8 mouse cellular contexts compared by ENCODE assay signal in genomic region chr4:43875160-43875918, GRCm38 (mm10). TPM values are rescaled to one million over a fixed set of nuclear protein-coding genes. Genes with fewer than 3 reads are reported as not detected.
DNase-seq lines count a peak whose midpoint lies in the region; ATAC-seq and TF ChIP-seq lines count a peak whose summit lies in the region.

Reck (plus strand) TSS chr4:43875530.

- peak within 1 kb of the TSS; percentile 72 for H3K9ac ChIP-seq in embryonic facial prominence, embryonic 14.5 days (ENCODE audit: low read depth, low read length)
- peak within 1 kb of the TSS; percentile 75 for H3K9ac ChIP-seq in limb, embryonic 14.5 days (ENCODE audit: low read depth, low read length, severe bottlenecking)
- peak within 1 kb of the TSS; percentile 81 for H3K9ac ChIP-seq in midbrain, embryonic 16.5 days (ENCODE audit: low read depth, low read length)

- no peaks in the 10 kb centered on the region for H3K9me3 ChIP-seq in embryonic facial prominence, embryonic 14.5 days (ENCODE audit: control insufficient read depth, low read length)
- no peaks in the 10 kb centered on the region for H3K9me3 ChIP-seq in limb, embryonic 14.5 days (ENCODE audit: control insufficient read depth, low read length)
- no peaks in the 10 kb centered on the region for H3K9me3 ChIP-seq in midbrain, embryonic 16.5 days (replicated peaks; ENCODE audit: control insufficient read depth, low read length, poor library complexity, severe bottlenecking)

- H3K27me3 ChIP-seq in embryonic facial prominence, embryonic 14.5 days (replicated peaks; ENCODE audit: control insufficient read depth, insufficient read depth, low read length): no peaks in the 10 kb centered on the region
- no peaks in the 10 kb centered on the region for H3K27me3 ChIP-seq in limb, embryonic 14.5 days (ENCODE audit: control insufficient read depth, insufficient read depth, low read length)
- H3K27me3 ChIP-seq in midbrain, embryonic 16.5 days (ENCODE audit: control insufficient read depth, insufficient read depth, low read depth, low read length): no peaks in the 10 kb centered on the region

- 0 out of 2 replicates have a peak within 1 kb of the TSS, but pooled peaks have one; percentile 4 for H3K27ac ChIP-seq in embryonic facial prominence, embryonic 14.5 days (replicated peaks; ENCODE audit: low read depth, low read length)
- H3K27ac ChIP-seq in limb, embryonic 14.5 days (replicated peaks; ENCODE audit: low read depth, low read length): peak within 1 kb of the TSS; percentile 26
- H3K27ac ChIP-seq in midbrain, embryonic 16.5 days (ENCODE audit: low read length): peak within 1 kb of the TSS; percentile 60

- H3K4me1 ChIP-seq in embryonic facial prominence, embryonic 14.5 days (ENCODE audit: control insufficient read depth, insufficient read depth, low read length): peaks cover 17% of the 10 kb centered on the region
- H3K4me1 ChIP-seq in limb, embryonic 14.5 days (ENCODE audit: control insufficient read depth, insufficient read depth, low read length): peaks cover 19% of the 10 kb centered on the region; the same call in 1 of the 2 replicates
- peaks cover 20% of the 10 kb centered on the region for H3K4me1 ChIP-seq in midbrain, embryonic 16.5 days (ENCODE audit: control insufficient read depth, insufficient read depth, low read length)

- TF ChIP-seq POLR2A in limb, embryonic 14.5 days (IDR thresholded peaks at IDR 0.05; ENCODE audit: borderline replicate concordance, extremely low read depth, insufficient read depth, insufficient read length): peak; percentile 50; the same call in 1 of the 2 replicates

- peak within 1 kb of the TSS; percentile 67 for H3K4me3 ChIP-seq in embryonic facial prominence, embryonic 14.5 days (ENCODE audit: low read depth, low read length)
- peak within 1 kb of the TSS; percentile 89 for H3K4me3 ChIP-seq in limb, embryonic 14.5 days (replicated peaks; ENCODE audit: low read length)
- peak within 1 kb of the TSS; percentile 91 for H3K4me3 ChIP-seq in midbrain, embryonic 16.5 days (ENCODE audit: low read depth, low read length)

- DNase-seq in 3T3-L1 (ENCODE audit: low read depth, low spot score): peak; percentile 76
- peak; percentile 74 to 79 for DNase-seq in adrenal gland, postnatal 4 days (ENCODE audit: low spot score in 2 of 2)
- DNase-seq in embryonic facial prominence, embryonic 14.5 days (ENCODE audit: low spot score): peak; percentile 92
- peak; percentile 68 for DNase-seq in heart, adult 8-10 months (ENCODE audit: low spot score)
- peak; percentile 62 to 78 for DNase-seq in kidney, adult 8-10 months
- peak; percentile 88 for DNase-seq in limb, embryonic 14.5 days (ENCODE audit: low spot score)
- peak; percentile 49 to 64 for DNase-seq in spleen, postnatal 14 days (ENCODE audit: low spot score in 2 of 2)

- WGBS in embryonic facial prominence, embryonic 14.5 days: 2% methylated on average over 15 of the region's 73 CpGs
- under 1% methylated on average over 54 of the region's 73 CpGs for WGBS in limb, embryonic 14.5 days
- WGBS in midbrain, embryonic 16.5 days: under 1% methylated on average over 51 of the region's 73 CpGs

- peak; percentile 93 for ATAC-seq in embryonic facial prominence, embryonic 14.5 days (ENCODE audit: low read depth)
- peak; percentile 92 for ATAC-seq in limb, embryonic 14.5 days (ENCODE audit: low FRiP score, low read depth)
- peak; percentile 95 for ATAC-seq in midbrain, embryonic 16.5 days

- peak within 1 kb of the TSS; percentile 93 for H3K4me2 ChIP-seq in embryonic facial prominence, embryonic 14.5 days (ENCODE audit: low read depth, low read length)
- peak within 1 kb of the TSS; percentile 93 for H3K4me2 ChIP-seq in limb, embryonic 14.5 days (replicated peaks; ENCODE audit: low read depth, low read length, severe bottlenecking)
- peak within 1 kb of the TSS; percentile 92 for H3K4me2 ChIP-seq in midbrain, embryonic 16.5 days (ENCODE audit: low read length)

- H3K36me3 ChIP-seq in embryonic facial prominence, embryonic 14.5 days (ENCODE audit: control insufficient read depth, insufficient read depth, low read length): no peaks in the 10 kb centered on the region
- H3K36me3 ChIP-seq in limb, embryonic 14.5 days (ENCODE audit: control insufficient read depth, insufficient read depth, low read length): no peaks in the 10 kb centered on the region
- H3K36me3 ChIP-seq in midbrain, embryonic 16.5 days (ENCODE audit: control insufficient read depth, insufficient read depth, low read length): no peaks in the 10 kb centered on the region

RNA-seq across cellular contexts. Expression of gene Reck, which starts in this region (rescaled TPM):
- 10 to 100 TPM; 25.6 to 26.6 TPM for total RNA-seq in adrenal gland, postnatal 4 days (2021)
- 42.3 and 47.3 TPM in 2 replicates for polyA plus RNA-seq in embryonic facial prominence, embryonic 14.5 days (2014; fragmentation: Nextera tagmentation; extraction: Ambion mirVana)
- 1 to 10 TPM; 4.4 to 5.7 (median 5.2) TPM for total RNA-seq in heart, adult 8-10 months (2022)
- polyA plus RNA-seq in limb, embryonic 14.5 days (2012; rRNA removed): 66.2 and 72.1 TPM in 2 replicates
- 49.0 and 50.0 TPM in 2 replicates for polyA plus RNA-seq in limb, embryonic 14.5 days (2014; fragmentation: Nextera tagmentation; extraction: Ambion mirVana)
- polyA plus RNA-seq in midbrain, embryonic 16.5 days (2015; fragmentation: Nextera tagmentation; extraction: Ambion mirVana): 4.4 and 6.1 TPM in 2 replicates

Comparison
In these comparisons a context has a peak if more than half of its experiments do, and no peak if none do; other contexts are left out.
1. Peak in every context shown above with its lines: DNase-seq, ATAC-seq, H3K4me3 ChIP-seq and H3K27ac ChIP-seq.
2. H3K27ac ChIP-seq: peak in every context shown above with its lines; median percentile 60 in midbrain, embryonic 16.5 days; 26 in limb, embryonic 14.5 days; 4 in embryonic facial prominence, embryonic 14.5 days.